Mouse (Mus musculus) liver, adult (tissue): ENCODE data around the gene Dlg5.

ENCODE experiments used
- GATA4 ChIP-seq: IDR thresholded peaks from 2 replicates; pipeline ENCODE4 v1.6.1; 2014; ENCODE audit warnings: mild to moderate bottlenecking, low read length; ENCODE audit not compliant: insufficient replicate concordance

Dlg5 gene

GRCm38 (mm10) chr14:24245177-24246081 is at the start of gene Dlg5:
Gene Dlg5, minus strand, starts transcription at chr14:24245920.
- TF ChIP-seq GATA4, result no peak

GRCm38 (mm10) chr14:24293631-24294030 is 47.9 kb upstream of the Dlg5 start:
- TF ChIP-seq GATA4, result no peak

DNA sequence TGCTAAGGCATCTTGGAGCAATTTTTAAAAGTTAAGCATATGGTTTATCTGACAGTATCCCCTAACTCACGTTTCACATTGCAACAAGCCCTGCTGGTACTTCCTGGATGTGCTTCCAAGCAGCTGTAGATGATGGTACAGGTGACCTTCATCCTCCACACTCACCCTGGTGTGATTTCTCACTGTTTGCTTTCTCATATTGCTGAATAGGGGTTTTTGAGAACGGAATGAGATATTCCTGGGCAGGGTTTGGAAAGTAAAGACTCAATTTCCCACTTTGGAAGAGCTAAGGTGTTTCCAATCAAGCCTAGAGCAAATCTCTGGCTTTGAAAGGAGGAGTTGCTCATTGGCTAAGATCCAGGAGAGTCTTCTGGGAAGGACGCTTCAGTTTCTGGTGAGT is 47.2 kb upstream of the Dlg5 start, which contains the start of gene E330034G19Rik:
TSS of gene E330034G19Rik (plus strand) at position 301 of the 400 bp plus-strand sequence.
- no peak for TF ChIP-seq GATA4

DNA sequence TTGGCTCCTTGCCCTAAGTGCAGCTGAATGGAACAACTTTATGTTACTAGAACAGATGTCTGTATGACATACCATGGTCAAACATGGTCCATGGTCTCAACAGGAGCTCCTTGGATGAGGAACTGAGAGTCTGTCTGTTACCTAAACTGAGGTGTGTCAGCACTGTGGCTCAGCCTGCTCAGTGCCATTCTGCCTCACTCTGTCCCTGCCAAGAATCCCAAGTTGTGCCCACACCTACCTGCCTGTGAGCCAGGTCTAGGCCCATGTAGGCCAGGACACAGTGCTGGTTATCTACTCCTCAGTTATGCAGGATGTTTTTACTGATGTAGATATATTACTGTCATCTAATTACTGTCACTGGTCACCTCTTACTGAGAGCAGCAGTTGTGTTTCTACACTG is 45.0 kb upstream of the Dlg5 start:
- no peak for TF ChIP-seq GATA4

DNA sequence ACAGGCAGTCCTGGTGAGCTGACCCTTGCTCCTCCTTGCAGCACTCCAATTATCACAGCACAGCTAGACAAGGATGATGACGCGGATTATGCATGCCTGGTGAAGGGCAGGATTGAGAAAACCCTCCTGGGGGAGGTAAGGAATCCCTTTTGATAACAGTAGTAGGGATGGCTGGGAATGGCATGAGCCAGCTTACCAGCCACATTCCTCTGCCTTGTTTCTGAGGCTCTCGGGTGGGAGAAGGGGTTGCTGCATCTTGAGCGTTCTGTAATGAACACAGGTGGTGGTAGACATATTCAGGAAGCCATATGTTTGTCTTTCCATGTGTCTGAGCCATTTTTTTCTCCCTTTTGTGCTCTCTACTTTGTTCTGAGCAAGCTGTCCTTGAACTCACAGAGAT is 40.4 kb upstream of the Dlg5 start:
- TF ChIP-seq GATA4, result no peak

DNA sequence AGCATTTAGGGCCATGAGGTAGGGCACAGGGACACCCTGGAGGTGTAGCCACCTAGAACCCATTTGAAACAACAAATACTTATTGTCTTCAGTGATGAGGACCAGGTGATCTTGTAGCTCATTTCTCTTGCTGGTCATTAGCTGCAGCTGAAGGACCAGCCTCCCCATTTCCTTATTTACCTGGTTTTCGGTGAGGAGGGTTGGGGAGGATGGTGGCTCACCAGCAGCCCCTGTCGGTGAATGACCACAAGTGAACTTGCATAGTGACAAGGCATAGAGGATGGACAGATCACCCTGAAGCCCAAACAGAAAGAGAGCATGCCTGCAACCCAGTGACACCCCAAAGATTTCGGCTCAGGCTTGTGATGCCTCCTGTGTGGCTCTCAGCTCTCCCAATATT is 36.6 kb upstream of the Dlg5 start:
- TF ChIP-seq GATA4, result no peak

DNA sequence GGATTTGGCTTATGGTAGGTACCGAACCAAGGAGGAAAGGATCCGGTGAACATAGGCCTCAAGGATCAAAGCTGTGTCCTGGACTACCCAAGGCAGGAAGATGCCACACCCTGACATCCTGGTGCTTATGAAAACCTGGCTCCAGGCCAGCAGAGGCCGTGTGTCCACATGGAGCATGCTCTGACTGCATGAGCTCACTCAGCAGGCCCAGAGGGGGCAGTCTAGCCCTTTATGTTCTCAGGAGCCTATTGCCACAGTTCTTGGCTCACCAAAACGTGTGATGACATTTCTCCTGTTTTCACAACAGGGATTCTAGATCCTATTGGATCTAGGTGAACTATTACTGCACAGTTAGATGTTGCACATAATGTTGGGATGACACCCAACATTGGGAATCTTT is 35.6 kb upstream of the Dlg5 start:
- no peak for TF ChIP-seq GATA4

- no peak for TF ChIP-seq GATA4
These were observed 29.8 kb upstream of the Dlg5 start for GRCm38 (mm10) chr14:24275534-24275933.

DNA sequence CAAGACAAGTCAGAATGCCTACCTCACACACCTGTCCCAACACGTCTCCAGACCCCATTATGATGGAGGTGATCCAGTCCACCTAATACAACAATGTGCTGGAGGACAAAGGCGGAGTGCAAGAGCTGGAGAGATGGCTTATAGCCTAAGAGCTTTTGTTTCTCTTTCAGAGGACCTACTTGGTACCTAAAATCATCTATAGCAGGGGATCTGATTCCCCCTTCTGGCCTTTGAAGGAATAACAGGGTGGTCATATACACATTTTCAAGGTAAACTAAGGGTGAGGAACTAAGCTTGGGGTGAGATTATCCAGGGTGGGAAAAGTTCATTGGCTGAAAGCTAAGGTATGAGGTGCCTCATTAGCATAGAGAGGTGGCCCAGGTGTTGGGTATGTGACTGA is 27.9 kb upstream of the Dlg5 start:
- TF ChIP-seq GATA4, result no peak

GRCm38 (mm10) chr14:24269571-24269970 is 23.9 kb upstream of the Dlg5 start:
- no peak for TF ChIP-seq GATA4

- no peak for TF ChIP-seq GATA4
These were observed 17.2 kb upstream of the Dlg5 start for GRCm38 (mm10) chr14:24262915-24263314.

GRCm38 (mm10) chr14:24262382-24262781 is 16.7 kb upstream of the Dlg5 start:
- no peak for TF ChIP-seq GATA4

DNA sequence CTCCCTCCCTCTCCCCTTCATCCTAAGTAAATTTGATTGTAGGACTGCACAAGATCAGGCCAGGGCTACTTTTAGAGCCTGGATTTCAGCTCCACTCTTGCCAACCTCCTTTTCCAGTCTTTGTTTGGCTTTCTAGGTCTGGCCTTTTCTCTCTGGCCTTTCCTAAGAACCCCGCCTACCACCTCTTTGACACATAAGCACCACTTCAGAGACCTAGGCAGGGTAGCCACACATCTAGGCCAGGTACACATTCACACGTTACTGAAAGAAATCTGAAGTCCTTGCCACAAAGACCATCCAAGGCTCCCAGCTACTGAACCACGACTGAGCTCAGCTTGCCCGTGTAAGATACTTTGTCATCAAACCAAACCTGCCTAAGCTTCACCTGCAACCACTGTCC is 14.7 kb upstream of the Dlg5 start:
- TF ChIP-seq GATA4, result no peak

DNA sequence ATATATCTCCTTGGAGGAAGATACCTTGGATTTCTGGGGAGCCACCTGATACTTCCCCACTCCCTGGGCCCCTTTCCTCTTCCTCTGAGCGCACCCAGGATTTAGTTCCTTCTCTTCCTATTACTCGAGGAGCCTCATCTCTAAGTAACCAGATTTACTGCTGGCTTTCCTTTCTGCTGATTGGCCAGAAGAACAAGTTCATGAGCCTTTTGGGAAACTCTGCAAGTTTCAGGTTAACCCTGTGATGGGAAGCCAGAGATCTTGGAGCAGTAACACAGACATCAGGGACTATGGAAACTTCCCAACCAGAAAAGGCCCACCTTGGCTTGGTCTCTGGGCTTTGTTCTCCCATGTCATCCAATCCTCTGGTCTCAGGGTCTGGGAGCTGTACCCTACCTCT is 10.2 kb upstream of the Dlg5 start:
- TF ChIP-seq GATA4, result no peak

- no peak for TF ChIP-seq GATA4
These were observed 8.0 kb upstream of the Dlg5 start for GRCm38 (mm10) chr14:24253611-24254202.

GRCm38 (mm10) chr14:24251326-24251725 is 5.6 kb upstream of the Dlg5 start:
- no peak for TF ChIP-seq GATA4
